Mouse (Mus musculus) heart, adult 2 months (tissue): ENCODE data around the gene Myo1h.

Source experiments
- CTCF ChIP-seq: fragments of 200-600 bp; IDR thresholded peaks from 2 replicates; pipeline ENCODE4 v1.8.1; 2022; ENCODE audit warnings: antibody characterized with exemption, mild to moderate bottlenecking, moderate library complexity
- POLR2A ChIP-seq: fragments of 200-500 bp; IDR thresholded peaks from 2 replicates; pipeline ENCODE4 v1.6.1; 2011; ENCODE audit warnings: mild to moderate bottlenecking, low read depth, low read length, control low read depth; ENCODE audit not compliant: insufficient read depth

DNA sequence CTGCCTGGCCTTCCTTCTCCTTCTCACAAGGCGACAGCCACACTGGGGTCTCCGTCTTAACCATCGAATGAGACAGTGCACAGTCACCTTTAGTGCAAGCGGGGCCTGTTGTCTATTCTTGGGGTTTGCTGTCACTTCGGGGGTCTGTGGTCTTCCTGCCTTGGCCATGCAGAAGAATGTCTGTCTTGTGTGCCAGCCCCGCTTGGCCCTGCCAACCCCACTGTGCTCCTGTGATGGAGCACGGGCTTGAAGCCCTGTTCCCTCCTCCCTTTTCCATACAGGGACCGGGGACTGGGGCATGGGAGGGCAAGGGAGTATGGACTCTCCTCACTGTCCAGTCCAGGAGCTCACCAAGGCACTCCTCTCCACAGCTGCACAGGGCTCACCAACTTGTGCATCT, 24.2 kb upstream of the Myo1h start:
- TF ChIP-seq CTCF (no peak), POLR2A (no peak)
